Mouse (Mus musculus) adipose tissue, adult 10 weeks (tissue): ENCODE measurements around the gene Olfr317. TPM values are rescaled to one million over a fixed set of nuclear protein-coding genes. Genes with fewer than 3 reads are reported as not detected.

Experiments used
- polyA plus RNA-seq: library from polyadenylated mRNA; stranded (reverse); fragments of 350-450 nt; fragmentation: Illumina TruSeq; extraction: RNeasy Lipid Tissue Mini Kit (QIAGEN cat#74804); gene quantifications from one replicate; pipeline ENCODE4 v1.2.3, GENCODE M21; 2014; ENCODE audit warnings: low read depth, low replicate concordance

Olfr317 gene
- not detected for polyA plus RNA-seq

GRCm38 (mm10) chr11:58738792-58739262 is at the start of gene Olfr317:
Olfr317 (minus strand) TSS chr11:58739212.

GRCm38 (mm10) chr11:58782480-58783089 is 43.6 kb upstream of the Olfr317 start, which contains the start of gene Olfr314:
Olfr314 (plus strand) TSS chr11:58782952.

DNA sequence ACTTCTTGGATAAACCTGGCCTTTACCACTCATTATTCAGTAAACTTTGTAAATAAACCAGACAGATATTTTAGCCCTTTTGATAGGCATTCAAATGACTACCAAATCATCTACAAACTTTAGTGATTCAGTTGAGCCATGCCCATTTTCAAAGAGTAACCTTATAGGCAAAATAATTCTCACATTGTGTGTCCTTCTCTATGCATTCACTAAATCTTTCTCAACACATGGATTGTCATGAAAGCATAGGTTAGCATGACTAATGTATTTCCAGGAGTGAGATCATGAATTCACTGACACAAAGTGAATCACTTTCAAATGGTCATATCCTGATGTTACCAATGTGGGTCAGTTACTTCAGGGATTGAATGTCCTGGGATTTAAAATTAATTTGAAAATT is 33.9 kb upstream of the Olfr317 start, which contains the start of gene Olfr315:
Olfr315 (plus strand) TSS at position 301 of the 400 bp plus-strand sequence.

DNA sequence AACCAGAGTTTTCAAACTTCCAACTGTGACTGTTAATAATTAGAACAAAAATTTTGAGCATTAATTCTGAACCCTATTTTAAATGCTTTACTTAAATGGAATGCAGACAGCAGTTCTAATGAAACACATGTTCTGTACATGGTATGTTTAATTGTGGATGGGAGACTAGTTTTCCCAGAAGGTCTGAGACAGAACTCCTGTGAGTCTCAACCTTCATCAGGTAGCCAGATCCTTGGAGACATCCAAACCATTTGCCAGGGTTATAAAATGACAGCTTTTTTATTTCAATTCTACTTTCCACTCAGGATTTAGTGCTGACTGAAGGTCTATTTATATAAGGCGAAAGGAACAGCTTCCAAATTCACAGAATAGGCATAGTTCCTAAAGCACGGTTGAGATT is 13.4 kb upstream of the Olfr317 start, which contains the start of gene Olfr316:
Olfr316 (plus strand) TSS at position 301 of the 400 bp plus-strand sequence.

DNA sequence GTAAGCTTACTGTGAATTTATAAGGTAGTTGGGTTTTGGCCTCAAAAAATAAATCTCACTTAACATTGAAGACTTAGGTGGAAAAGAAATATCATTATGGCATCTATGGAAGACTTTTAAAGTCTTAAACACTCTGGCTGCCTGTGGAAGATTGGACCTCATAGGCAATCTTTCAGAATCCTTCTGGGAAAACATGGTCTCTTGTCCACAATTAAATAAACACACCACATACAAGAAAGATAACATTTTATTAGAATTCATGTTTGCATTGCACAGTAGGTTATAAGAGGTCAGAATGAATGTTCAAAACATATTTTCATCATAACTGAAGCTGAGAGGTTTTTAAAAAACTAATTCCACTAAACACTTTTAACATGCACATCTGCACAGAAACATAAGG is 15.1 kb downstream of the Olfr317 start, which contains the start of gene Olfr318:
Olfr318 (minus strand) TSS at position 101 of the 400 bp plus-strand sequence.

GRCm38 (mm10) chr11:58698862-58699261 is 40.1 kb downstream of the Olfr317 start, which contains the start of gene Olfr319:
Olfr319 (plus strand) TSS chr11:58699162.

Other genes with a start within 250 kb of the Olfr317 start
- gene Olfr332, start 246.7 kb downstream of the Olfr317 start, polyA plus RNA-seq, result 0.82 TPM
- gene Olfr331, start 236.6 kb downstream of the Olfr317 start, polyA plus RNA-seq, result not detected
- not detected for gene Olfr330, start 204.4 kb downstream of the Olfr317 start, polyA plus RNA-seq
- not detected for gene Olfr329-ps, start 192.8 kb downstream of the Olfr317 start, polyA plus RNA-seq
- gene Olfr328, start 183.6 kb downstream of the Olfr317 start, polyA plus RNA-seq, result not detected
- gene Olfr224, start 168.7 kb downstream of the Olfr317 start, polyA plus RNA-seq, result not detected
- gene Olfr325, start 161.5 kb downstream of the Olfr317 start, polyA plus RNA-seq, result not detected
- gene Olfr324, start 144.1 kb downstream of the Olfr317 start, polyA plus RNA-seq, result not detected
- not detected for gene 2210407C18Rik, start 123.1 kb downstream of the Olfr317 start, polyA plus RNA-seq
- not detected for gene Olfr323, start 108.7 kb downstream of the Olfr317 start, polyA plus RNA-seq
- gene Trim58, start 98.7 kb downstream of the Olfr317 start, polyA plus RNA-seq, result not detected
- gene Olfr322, start 80.4 kb downstream of the Olfr317 start, polyA plus RNA-seq, result not detected
- gene Olfr320, start 58.1 kb downstream of the Olfr317 start, polyA plus RNA-seq, result not detected
- not detected for gene Olfr319, start 40.0 kb downstream of the Olfr317 start, polyA plus RNA-seq
- gene Olfr318, start 15.2 kb downstream of the Olfr317 start, polyA plus RNA-seq, result not detected
- not detected for gene Olfr316, start 13.5 kb upstream of the Olfr317 start, polyA plus RNA-seq
- gene Olfr315, start 34.0 kb upstream of the Olfr317 start, polyA plus RNA-seq, result not detected
- gene Olfr314, start 43.7 kb upstream of the Olfr317 start, polyA plus RNA-seq, result not detected
- 14.7 TPM for gene Fam183b, start 62.7 kb upstream of the Olfr317 start, polyA plus RNA-seq
- not detected for gene Olfr313, start 75.8 kb upstream of the Olfr317 start, polyA plus RNA-seq
- gene Olfr312, start 90.0 kb upstream of the Olfr317 start, polyA plus RNA-seq, result not detected
- gene Olfr311, start 100.0 kb upstream of the Olfr317 start, polyA plus RNA-seq, result not detected
- gene Gm12258, start 107.9 kb upstream of the Olfr317 start, polyA plus RNA-seq, result 8.7 TPM
- gene 2810021J22Rik, start 128.0 kb upstream of the Olfr317 start, polyA plus RNA-seq, result 8.6 TPM
- gene Zfp39, start 165.0 kb upstream of the Olfr317 start, polyA plus RNA-seq, result 6.2 TPM
- 0.21 TPM for gene Btnl10, start 178.7 kb upstream of the Olfr317 start, polyA plus RNA-seq
- 80.5 TPM for gene Rnf187, start 199.7 kb upstream of the Olfr317 start, polyA plus RNA-seq
- 1.9 TPM for gene Hist3h2ba, start 209.7 kb upstream of the Olfr317 start, polyA plus RNA-seq
- 13.9 TPM for gene Hist3h2a, start 215.5 kb upstream of the Olfr317 start, polyA plus RNA-seq
- 2.5 TPM for gene Trim17, start 215.5 kb upstream of the Olfr317 start, polyA plus RNA-seq
- gene Trim11, start 238.9 kb upstream of the Olfr317 start, polyA plus RNA-seq, result 24.7 TPM